Mouse (Mus musculus) T-helper 2 cell (primary cell): ENCODE results near the gene Slc44a5.

ENCODE experiments used
- in situ Hi-C: fragments of 300-600 bp; cut with MboI, MseI; formaldehyde crosslinking; loops from one replicate; pipeline ENCODE4 v1.15.1; 2025; ENCODE audit warnings: high pct_unique_total_duplicates

Slc44a5 gene

GRCm38 (mm10) chr3:154092466-154092865, 119.2 kb downstream of the Slc44a5 start:
- in situ Hi-C loops: no loop called here

- in situ Hi-C loops: no loop called here
Measured at GRCm38 (mm10) chr3:154093745-154094322, 120.6 kb downstream of the Slc44a5 start.

GRCm38 (mm10) chr3:154101671-154102070, 128.4 kb downstream of the Slc44a5 start:
- in situ Hi-C loops: no loop called here

- in situ Hi-C loops: no loop called here
Measured at GRCm38 (mm10) chr3:154110528-154110927, 137.3 kb downstream of the Slc44a5 start.

GRCm38 (mm10) chr3:154111221-154111620, 138.0 kb downstream of the Slc44a5 start:
- in situ Hi-C loops: no loop called here

GRCm38 (mm10) chr3:154114991-154115390, 141.8 kb downstream of the Slc44a5 start:
- in situ Hi-C loops: no loop called here

GRCm38 (mm10) chr3:154115478-154115877, 142.2 kb downstream of the Slc44a5 start:
- in situ Hi-C loops: no loop called here

- in situ Hi-C loops: no loop called here
Measured at GRCm38 (mm10) chr3:154116000-154116399, 142.8 kb downstream of the Slc44a5 start.

GRCm38 (mm10) chr3:154118992-154119603, 145.9 kb downstream of the Slc44a5 start:
- in situ Hi-C loops: no loop called here

- in situ Hi-C loops: no loop called here
Measured at GRCm38 (mm10) chr3:154122531-154122930, 149.3 kb downstream of the Slc44a5 start.

- in situ Hi-C loops: no loop called here
Measured at GRCm38 (mm10) chr3:154124890-154125575, 151.8 kb downstream of the Slc44a5 start.

- in situ Hi-C loops: no loop called here
Measured at GRCm38 (mm10) chr3:154125768-154126376, 152.6 kb downstream of the Slc44a5 start.

- in situ Hi-C loops: no loop called here
Measured at GRCm38 (mm10) chr3:154127246-154127645, 154.0 kb downstream of the Slc44a5 start.

- in situ Hi-C loops: no loop called here
Measured at GRCm38 (mm10) chr3:154129036-154129435, 155.8 kb downstream of the Slc44a5 start.

GRCm38 (mm10) chr3:154130431-154131114, 157.3 kb downstream of the Slc44a5 start:
- in situ Hi-C loops: no loop called here

GRCm38 (mm10) chr3:154133986-154134385, 160.8 kb downstream of the Slc44a5 start:
- in situ Hi-C loops: no loop called here

- in situ Hi-C loops: no loop called here
Measured at GRCm38 (mm10) chr3:154134701-154135100, 161.5 kb downstream of the Slc44a5 start.

- in situ Hi-C loops: no loop called here
Measured at GRCm38 (mm10) chr3:154136501-154136900, 163.3 kb downstream of the Slc44a5 start.

- in situ Hi-C loops: no loop called here
Measured at GRCm38 (mm10) chr3:154141346-154141745, 168.1 kb downstream of the Slc44a5 start.

GRCm38 (mm10) chr3:154142618-154143017, 169.4 kb downstream of the Slc44a5 start:
- in situ Hi-C loops: no loop called here

GRCm38 (mm10) chr3:154145750-154146149, 172.5 kb downstream of the Slc44a5 start:
- in situ Hi-C loops: no loop called here

- in situ Hi-C loops: no loop called here
Measured at GRCm38 (mm10) chr3:154149778-154150177, 176.5 kb downstream of the Slc44a5 start.
